Mouse (Mus musculus) CD4-positive, CD25-positive, alpha-beta regulatory T cell, adult 4 months (primary cell): ENCODE measurements at regions not wholly inside any gene's neighbourhood (a gene's known extent, or its start where the extent isn't known, plus 50 kb on each side); places are given as distances from the start of the nearest gene placed in this dataset.

Experiments used
- ATAC-seq: one replicate; pipeline ENCODE4 v1.8.0; 2017

GRCm38 (mm10) chr12:68500794-68501193 is 658.2 kb downstream of the Rps29 start:
- ATAC-seq, result no peak

GRCm38 (mm10) chr12:68463032-68463431 is 696.0 kb downstream of the Rps29 start:
- no peak for ATAC-seq

- no peak for ATAC-seq
Observed at GRCm38 (mm10) chr12:68458196-68458595, 700.8 kb downstream of the Rps29 start.

GRCm38 (mm10) chr12:68426601-68427000 is 732.4 kb downstream of the Rps29 start:
- no peak for ATAC-seq

- no peak for ATAC-seq
Observed at GRCm38 (mm10) chr12:68425006-68425405, 734.0 kb downstream of the Rps29 start.
